Mouse (Mus musculus): ENCODE results near the gene Ggt5.

The Ggt5 gene

GRCm38 (mm10) chr10:75627490-75627889 lies 38.4 kb downstream of the Ggt5 start:
- DNase-seq, result no peak

GRCm38 (mm10) chr10:75632633-75633032 lies 43.5 kb downstream of the Ggt5 start:
- no peak for DNase-seq

- no peak for DNase-seq
These were observed 43.9 kb downstream of the Ggt5 start for GRCm38 (mm10) chr10:75633048-75633447.

- no peak for DNase-seq
These were observed 44.5 kb downstream of the Ggt5 start for GRCm38 (mm10) chr10:75633576-75634139.

- no peak for DNase-seq
These were observed 45.5 kb downstream of the Ggt5 start for GRCm38 (mm10) chr10:75634610-75635009.

GRCm38 (mm10) chr10:75635019-75635692 lies 46.0 kb downstream of the Ggt5 start:
- DNase-seq, result no peak

GRCm38 (mm10) chr10:75635693-75636055 lies 46.5 kb downstream of the Ggt5 start:
- DNase-seq, result peak; percentile 84

GRCm38 (mm10) chr10:75636084-75636786 lies 47.1 kb downstream of the Ggt5 start:
- DNase-seq, result no peak

GRCm38 (mm10) chr10:75637711-75638110 lies 48.6 kb downstream of the Ggt5 start:
- no peak for DNase-seq

- no peak for DNase-seq
These were observed 52.6 kb downstream of the Ggt5 start for GRCm38 (mm10) chr10:75641721-75642222.

GRCm38 (mm10) chr10:75642436-75642835 lies 53.3 kb downstream of the Ggt5 start:
- no peak for DNase-seq

GRCm38 (mm10) chr10:75642891-75643290 lies 53.8 kb downstream of the Ggt5 start:
- no peak for DNase-seq

GRCm38 (mm10) chr10:75643741-75644343 lies 54.7 kb downstream of the Ggt5 start, which contains the start of gene Susd2:
Gene Susd2, minus strand, starts transcription at chr10:75644008.
- DNase-seq, result peak; percentile 80

- DNase-seq, result no peak
These were observed 56.5 kb downstream of the Ggt5 start for GRCm38 (mm10) chr10:75645616-75646015.

- DNase-seq, result no peak
These were observed 57.3 kb downstream of the Ggt5 start for GRCm38 (mm10) chr10:75646406-75646805.

- DNase-seq, result no peak
These were observed 58.2 kb downstream of the Ggt5 start for GRCm38 (mm10) chr10:75647362-75647761.

- no peak for DNase-seq
These were observed 59.0 kb downstream of the Ggt5 start for GRCm38 (mm10) chr10:75648091-75648490.

GRCm38 (mm10) chr10:75649001-75649400 lies 59.9 kb downstream of the Ggt5 start:
- DNase-seq, result no peak

GRCm38 (mm10) chr10:75649406-75649995 lies 60.4 kb downstream of the Ggt5 start:
- no peak for DNase-seq

- no peak for DNase-seq
These were observed 61.3 kb downstream of the Ggt5 start for GRCm38 (mm10) chr10:75650306-75650902.

- DNase-seq, result no peak
These were observed 62.4 kb downstream of the Ggt5 start for GRCm38 (mm10) chr10:75651381-75652068.

GRCm38 (mm10) chr10:75654053-75654452 lies 64.9 kb downstream of the Ggt5 start:
- DNase-seq, result no peak

Data from thymus, postnatal 14 days (tissue).